Mouse (Mus musculus): Measurements from ENCODE around the gene Hdgf.

The Hdgf gene

DNA sequence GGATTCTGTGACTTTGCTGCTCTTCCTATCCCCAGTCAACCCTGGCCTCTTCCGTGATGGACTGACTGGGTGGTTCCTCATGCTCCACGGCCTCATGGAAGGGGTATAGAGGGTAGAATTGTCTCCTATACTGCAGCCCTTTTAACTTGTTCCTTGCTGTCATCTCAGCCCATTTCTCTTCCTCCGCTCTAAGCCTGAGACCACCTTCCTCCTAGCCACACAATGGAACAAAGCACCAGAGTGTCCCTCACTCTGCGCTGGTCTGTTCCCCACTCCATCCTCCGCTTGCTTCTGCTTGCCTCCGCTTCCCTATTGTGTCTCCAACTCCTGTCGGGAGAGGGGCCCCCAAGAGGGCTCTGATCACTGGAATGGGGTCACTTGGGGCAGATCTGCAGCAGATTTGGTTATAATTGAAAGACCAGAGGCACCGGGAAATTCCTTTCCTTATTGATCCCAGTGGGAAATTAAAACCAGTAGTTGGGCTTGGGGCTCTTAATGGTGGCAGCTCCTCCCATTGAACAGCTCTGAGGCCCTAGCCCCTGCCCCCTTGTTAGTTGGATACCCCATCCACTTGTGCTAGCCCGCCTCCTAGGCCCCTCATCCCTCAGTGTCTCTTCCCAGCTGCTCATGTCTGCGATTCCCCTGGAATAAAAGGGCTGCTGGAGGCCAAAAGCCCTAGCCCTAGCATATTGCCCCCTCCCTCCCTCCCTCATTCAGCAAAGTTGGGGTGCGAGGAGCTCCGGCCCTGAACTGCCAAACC, 39.8 kb downstream of the Hdgf start:
- no peak for DNase-seq (ENCODE audit: low spot score)

DNA sequence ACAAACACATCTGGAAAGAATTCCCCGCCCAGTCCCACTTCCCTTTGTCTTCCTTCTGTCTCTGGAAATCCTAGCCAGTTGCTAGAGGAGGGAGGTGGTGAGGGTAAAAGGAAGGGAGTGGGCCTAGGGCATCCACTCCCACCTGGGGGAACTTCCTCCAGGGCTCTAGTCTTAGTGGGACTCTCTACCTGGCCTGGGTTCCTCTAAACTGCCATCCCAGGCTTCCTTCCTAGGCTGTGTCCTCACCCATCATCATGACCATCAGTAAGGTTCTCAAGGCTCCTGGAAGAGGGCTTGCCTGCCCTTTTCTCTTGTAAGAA, 40.4 kb downstream of the Hdgf start:
- DNase-seq (ENCODE audit: low spot score), result no peak

DNA sequence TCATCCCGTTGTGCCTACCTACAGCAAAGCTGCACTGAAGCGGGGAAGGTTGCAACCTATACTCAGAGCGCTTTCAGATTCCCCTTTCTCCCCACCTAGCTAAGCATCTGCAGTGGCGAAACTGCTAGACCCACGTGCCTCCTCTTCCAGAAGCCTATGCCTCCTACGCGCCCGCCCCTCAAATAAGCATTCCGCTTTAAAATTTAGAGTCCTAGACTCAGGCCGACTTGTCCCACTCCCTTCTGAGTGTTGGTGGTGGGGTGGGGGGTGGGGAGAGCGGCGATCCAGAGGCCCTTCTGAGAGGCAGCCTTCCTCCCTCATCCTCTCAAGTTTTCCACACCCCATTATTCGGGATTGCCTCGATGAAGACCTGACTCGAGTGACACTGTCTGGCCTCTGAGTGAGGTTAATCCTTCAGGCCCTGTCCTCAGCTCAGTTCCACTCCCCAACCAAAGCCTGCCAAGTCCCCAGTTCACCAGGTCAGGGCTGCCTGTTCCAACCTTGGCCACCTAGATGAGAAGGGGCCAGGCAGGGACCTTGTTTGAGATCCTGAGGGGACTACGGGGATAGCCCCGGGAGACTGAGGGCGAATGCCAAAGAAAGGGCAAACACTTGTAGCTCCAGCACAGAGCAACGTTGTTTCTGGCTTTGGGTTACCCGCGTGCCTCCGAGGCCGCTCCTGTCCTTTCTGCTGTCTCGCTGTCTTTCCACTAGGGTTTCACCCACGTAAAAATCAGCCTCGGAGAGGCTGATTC, 41.1 kb downstream of the Hdgf start:
- DNase-seq (ENCODE audit: low spot score), result no peak

DNA sequence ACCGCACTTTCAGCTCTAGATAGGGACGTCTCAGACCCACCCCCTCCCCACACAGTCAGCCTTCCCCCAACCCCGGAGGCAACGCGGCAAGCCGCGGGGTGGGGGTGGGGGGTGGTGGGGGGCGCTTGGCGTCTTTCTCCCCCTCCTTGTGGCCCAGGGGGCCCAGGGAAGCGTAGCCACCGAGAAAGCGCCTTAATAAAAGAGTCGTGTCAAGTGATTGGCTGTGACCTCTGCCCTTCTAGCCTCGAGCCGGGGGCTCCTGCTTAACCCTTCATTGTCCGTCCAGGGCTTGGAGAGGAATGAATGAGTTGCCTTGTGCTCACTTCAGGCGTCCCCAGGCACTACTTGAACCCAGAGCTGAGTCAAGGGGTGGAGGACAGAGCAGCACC, 41.7 kb downstream of the Hdgf start:
- no peak for DNase-seq (ENCODE audit: low spot score)

DNA sequence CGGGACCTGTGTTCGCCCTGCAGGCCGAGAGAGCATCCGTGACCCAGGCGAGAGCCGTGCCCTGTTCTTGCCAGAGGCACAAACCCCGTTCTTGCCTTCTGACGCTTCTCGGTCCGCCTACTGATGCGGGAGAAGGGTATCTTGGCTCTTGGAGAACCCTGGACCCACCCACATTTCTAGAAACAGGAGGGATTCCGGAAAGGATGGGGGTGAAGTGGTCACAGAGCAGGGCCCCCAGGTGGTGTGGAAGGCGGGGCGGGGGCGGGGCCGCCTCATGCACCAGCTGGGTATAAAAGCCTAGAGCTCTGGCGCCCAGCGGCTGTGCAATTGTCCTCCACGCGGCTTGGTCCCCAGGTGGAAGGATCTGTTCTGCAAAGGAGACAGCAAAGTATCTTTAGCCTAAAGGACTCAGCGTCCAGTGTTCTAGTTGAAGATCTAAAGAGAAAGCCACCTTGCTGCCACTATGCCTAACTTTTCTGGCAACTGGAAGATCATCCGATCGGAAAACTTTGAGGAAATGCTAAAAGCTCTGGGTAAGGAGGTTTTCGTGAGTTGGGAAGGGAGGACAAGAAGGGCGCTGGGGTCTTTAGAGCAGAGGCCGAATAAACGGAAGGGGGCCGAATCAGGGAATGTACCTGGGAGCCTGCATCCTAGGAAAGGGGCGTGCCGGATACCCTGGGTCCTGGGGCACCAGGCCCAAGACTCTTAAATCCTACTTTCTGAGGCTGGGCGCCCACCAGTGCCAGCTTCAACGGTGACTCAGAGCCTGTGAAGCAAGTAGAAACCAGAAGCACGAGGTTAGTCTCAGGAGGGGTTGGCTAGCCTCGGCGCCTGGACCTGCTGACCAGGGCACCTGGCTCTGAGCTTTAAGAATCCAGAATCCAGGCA, 42.5 kb downstream of the Hdgf start, which contains the start of gene Crabp2:
TSS of gene Crabp2 (plus strand) at position 289 of the 888 bp plus-strand sequence.
- DNase-seq (ENCODE audit: low spot score), result no peak

DNA sequence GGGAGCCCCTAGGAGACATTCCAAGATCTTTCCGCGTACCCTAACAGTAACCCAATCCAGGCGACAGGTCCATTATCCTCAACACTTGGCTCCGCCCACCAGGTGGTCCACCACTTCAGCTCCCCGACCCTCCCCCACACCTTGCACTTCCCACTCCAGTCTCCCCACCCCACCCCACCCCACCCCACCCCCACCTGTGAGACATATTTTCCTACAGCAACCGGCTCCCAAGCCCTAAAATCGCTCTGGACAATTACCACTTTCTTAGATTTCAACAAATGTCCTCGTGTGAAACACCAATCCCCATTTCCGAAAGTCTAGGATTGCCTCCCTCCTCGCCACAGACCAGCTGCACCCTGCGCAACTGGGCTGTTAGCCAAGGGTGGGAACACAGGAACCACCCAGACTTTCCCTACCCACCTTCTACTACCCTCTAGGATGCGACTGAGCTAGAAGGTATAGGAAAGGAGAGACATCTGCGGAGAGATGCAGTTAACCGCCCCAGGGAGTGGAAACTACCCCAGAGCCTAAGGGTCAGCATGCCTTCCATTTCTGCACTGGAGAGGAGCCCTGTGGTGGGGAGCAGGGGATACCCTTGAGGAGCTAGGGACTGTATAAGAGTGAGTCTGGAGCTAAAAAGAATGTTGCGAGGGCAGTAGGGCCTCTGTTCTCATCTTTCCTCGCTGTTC, 43.3 kb downstream of the Hdgf start:
- no peak for DNase-seq (ENCODE audit: low spot score)

DNA sequence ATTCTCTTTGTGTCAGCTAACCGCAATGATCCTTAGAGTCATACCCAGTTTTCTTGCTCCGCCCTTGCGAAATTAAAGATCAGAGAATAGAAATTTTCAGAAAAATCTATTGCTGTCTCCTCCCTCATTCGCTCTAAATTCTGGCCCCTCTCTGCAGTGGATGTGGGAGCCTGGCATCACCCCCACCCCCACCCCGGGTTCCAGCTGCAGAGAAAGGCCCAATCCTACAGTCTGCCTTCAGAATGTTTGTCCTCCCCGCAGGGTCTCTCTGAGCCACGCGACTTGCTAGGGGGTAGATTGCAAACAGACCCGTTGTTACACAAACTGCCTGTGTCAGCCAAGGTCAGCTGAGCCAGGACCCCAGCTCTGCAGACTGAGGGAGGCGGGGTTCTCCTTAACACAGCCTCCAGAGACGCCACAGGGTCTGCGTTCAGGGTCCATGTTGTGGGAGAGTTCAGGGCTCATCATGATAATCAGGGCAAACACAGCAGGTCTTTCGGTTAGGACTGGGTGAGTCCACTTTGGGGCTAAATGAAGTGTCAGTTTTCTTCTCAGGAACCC, 43.9 kb downstream of the Hdgf start:
- DNase-seq (ENCODE audit: low spot score), result no peak

DNA sequence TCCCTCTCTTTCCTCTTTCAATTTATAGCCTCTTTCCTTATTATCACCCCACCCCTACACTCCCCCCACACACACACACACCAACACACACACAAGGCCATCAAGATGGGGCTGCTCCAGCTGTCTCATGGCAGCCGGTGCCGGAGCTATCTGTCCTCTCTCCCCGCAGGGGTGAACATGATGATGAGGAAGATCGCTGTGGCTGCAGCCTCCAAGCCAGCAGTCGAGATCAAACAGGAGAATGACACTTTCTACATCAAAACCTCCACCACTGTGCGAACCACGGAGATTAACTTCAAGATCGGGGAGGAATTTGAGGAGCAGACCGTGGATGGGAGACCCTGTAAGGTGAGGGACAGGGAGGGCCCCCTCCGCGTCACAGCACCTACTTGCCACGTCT, 45.8 kb downstream of the Hdgf start:
- no peak for DNase-seq (ENCODE audit: low spot score)

DNA sequence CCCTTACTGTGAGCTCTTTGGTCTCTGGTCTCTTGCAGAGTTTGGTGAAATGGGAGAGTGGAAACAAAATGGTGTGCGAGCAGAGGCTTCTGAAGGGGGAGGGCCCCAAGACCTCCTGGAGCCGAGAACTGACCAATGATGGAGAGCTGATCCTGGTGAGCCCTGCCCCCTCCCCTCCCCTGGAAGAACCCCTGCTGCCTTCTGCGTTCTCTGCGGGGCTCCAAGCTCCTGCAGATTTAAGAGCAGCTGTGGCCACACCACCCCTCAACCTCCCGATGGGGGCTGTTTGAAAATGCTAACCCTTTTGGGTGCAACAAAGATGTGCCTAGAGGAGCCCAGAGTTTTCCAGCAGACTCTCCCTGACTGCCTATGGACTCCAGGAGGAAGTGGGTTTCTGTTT, 46.3 kb downstream of the Hdgf start:
- no peak for DNase-seq (ENCODE audit: low spot score)

DNA sequence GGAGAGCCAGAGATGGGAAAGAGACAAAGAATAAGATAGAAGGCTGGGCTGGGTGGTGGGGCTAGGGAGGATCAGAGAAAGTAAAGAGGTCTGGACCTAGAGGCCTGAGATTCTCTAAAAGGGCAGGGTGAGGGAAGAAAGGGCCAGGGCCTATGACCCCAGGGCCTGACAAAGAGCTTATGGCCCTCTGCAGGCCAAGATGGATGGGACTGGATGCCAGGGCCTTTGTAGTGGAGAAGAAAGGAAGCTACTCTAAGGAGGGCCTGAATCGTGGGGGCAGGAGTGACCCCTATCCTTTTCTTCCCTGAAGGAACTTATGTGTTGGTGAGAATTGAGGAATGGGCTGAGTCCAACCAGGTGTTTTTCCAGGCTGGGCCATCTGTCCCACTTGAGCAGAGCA, 51.9 kb downstream of the Hdgf start:
- no peak for DNase-seq (ENCODE audit: low spot score)

DNA sequence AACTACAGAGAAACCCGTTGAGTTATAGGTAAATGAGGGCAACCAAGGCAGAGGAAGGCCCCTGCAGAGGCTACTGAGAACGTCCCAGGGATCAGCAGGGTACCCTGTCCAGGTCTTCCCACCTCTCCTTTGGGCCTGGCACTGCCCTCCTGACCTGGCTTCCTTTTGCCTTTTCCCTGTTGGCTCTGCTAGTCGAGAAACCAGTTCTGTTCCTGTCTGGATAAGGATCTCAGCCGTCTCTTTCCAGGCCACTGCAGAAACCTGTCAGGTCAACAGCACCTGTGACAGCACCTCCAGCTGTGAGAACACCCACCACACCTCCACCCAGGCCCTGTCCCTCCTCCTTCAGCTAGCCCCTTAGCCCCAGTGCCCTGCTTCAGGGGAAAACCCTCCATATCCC, 52.4 kb downstream of the Hdgf start:
- no peak for DNase-seq (ENCODE audit: low spot score)

DNA sequence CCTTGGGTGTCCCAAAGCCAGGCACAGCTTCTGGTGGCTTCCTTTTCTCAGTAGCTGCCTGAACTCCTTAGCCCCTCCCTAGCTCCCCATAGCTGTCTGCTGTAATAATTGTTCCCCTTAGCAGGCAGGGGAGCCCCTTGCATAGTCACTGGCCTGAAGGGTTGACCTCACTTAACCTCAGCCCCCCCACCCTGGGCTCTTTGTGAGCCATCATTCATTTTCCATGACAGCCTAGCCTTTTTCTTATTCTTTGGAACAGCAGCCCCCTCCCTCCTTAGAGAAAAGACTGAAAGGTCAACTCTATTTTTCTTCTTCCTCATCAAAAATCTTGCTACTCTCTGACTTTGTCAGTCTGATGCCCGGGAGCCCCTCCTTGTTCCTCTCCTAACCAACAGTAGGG, 52.8 kb downstream of the Hdgf start:
- DNase-seq (ENCODE audit: low spot score), result no peak

DNA sequence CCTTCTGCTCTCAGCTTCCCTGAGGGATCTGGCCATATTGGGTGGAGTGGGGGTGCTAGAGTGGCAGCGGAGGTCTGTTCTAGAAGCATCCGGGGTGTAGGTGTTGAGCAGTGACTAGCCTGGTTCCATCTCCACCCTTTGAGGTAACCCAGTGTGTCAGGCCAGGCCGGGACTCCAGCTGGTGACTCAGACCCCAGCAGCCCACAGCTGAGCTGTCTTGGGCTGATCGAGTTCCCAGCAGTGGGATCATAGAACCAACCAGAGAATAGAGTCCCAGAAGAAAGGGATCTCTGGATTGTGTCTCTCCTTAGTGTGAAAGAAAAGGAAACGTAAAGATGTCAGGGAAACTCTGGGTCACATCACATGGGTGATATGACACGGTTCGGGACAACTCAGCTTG, 53.2 kb downstream of the Hdgf start:
- DNase-seq (ENCODE audit: low spot score), result no peak

DNA sequence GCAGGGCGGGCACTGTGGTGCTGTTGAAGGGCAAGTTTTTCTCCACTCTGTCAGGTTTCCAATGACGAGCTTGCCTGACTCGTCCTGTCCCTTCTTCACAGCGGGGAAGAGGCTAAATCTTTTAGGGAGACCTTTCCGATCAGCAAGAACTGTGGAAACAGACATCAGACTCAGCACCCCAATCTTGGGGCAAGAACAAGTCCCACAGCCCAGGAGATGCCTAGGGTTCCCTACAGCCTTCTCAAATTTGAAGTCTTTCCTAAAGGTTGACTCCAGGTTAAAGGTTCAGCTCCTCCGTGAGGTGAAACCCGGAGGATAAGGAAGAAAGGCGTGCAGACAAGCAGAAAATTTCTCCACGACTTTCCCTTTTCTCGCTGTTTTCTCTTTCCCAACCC, 54.1 kb downstream of the Hdgf start:
- no peak for DNase-seq (ENCODE audit: low spot score)

DNA sequence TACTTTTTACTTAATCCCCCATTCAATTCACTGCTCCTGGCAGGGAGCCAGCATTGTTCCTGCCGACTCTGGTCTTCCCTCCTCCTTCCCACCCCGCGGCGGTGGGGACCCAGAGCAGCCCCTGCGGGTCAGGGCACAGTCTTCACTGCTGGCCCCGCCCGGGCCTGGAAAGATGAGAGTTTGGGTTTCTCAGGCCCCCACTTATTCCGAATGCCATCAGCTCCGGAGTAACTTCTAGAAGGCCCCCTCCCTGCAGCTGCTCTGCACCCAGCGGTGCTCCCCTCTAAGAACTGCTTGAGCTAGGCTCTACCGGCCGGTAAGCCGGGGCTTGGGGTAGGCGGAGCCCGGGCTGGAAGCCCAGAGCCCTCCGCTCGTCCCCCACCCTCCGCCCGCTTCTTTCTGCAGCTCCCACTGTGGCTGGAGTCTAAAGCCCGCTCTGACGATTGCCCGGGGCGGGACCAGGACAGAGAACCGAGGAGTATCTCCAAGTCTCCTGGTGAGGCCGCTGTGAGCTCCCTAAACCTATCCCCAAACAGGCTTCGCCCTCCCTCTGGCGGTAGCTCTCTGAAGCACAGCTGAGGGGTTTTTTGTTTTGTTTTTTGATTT, 54.6 kb downstream of the Hdgf start:
- DNase-seq (ENCODE audit: low spot score), result peak; percentile 91

Data from adipocyte (in vitro differentiated cells).